Mouse (Mus musculus): ENCODE measurements around the gene Kif21b. TPM values are rescaled to one million over a fixed set of nuclear protein-coding genes. Genes with fewer than 3 reads are reported as not detected.

The Kif21b gene
- polyA plus RNA-seq, 1 experiment from 2014 or later, result 15.5 TPM

GRCm38 (mm10) chr1:136170109-136170508 lies 38.9 kb downstream of the Kif21b start:
- Histone ChIP-seq H3K27me3 (ENCODE audit: insufficient read depth, poor library complexity, severe bottlenecking) (no peaks in the 10 kb centered on the region), H3K9me3 (no peaks in the 10 kb centered on the region), H3K4me3 (no peak overlapping the region), H3K27ac (no peak overlapping the region), H3K36me3 (peaks cover 79% of the 10 kb centered on the region), H3K4me1 (replicated peaks) (peaks cover 49% of the 10 kb centered on the region)
- 14% methylated on average over 5 of the region's 5 CpGs for WGBS
- DNase-seq (ENCODE audit: low spot score), result peak; percentile 84

DNA sequence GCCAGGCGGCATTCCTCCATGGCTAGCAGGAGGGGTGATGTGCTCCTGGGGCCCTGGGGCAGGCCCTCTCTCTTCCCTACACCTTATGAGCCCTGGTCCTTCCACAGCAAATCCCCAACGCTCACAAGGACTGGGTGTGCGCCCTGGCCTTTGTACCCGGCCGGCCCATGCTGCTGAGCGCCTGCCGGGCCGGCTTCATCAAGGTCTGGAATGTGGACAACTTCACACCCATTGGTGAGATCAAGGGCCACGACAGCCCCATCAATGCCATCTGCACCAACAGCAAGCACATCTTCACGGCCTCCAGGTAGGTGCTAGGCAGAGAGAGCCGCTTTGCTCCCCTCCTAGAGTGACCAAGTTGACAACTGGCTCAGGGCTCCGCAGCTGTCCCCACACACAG lies 41.5 kb downstream of the Kif21b start:
- Histone ChIP-seq H3K36me3 (peaks cover 81% of the 10 kb centered on the region), H3K4me3 (no peak overlapping the region), H3K27ac (no peak overlapping the region), H3K4me1 (replicated peaks) (peaks cover 40% of the 10 kb centered on the region), H3K9me3 (no peaks in the 10 kb centered on the region), H3K27me3 (ENCODE audit: insufficient read depth, poor library complexity, severe bottlenecking) (no peaks in the 10 kb centered on the region)
- no peak for DNase-seq (ENCODE audit: low spot score)
- WGBS, result 64% methylated on average over 12 of the region's 12 CpGs

DNA sequence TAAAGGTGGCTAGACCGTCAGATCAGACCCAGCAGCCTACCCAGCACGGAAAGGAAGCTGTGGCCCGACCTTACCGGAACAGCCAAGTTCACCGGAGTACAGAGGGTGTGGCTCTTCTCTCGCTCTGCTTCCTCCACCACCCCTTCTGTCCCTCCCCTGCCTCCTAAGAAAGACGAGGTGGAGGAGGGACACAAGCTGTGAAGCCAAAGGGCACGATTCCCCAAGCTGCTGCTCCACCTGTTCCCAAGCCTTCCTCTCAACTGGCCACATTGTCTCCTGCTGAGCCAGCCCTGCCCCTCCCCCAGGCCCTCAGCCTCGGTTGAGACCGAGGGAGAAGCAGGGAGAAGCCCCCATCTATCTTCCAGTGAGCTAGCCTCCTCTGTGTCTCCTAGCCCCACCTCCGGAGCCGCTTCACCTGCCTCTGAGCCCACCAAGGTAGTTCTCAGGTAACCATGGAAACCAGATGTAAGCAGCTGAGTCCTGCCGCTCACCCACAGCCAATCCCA lies 43.0 kb downstream of the Kif21b start:
- peak; percentile 49 for DNase-seq (ENCODE audit: low spot score)
- Histone ChIP-seq H3K4me3 (peak overlapping the region; percentile 11; the same call in 1 of the 2 replicates), H3K36me3 (peaks cover 80% of the 10 kb centered on the region), H3K27ac (peak overlapping the region; percentile 70), H3K9me3 (no peaks in the 10 kb centered on the region), H3K27me3 (ENCODE audit: insufficient read depth, poor library complexity, severe bottlenecking) (no peaks in the 10 kb centered on the region), H3K4me1 (replicated peaks) (peaks cover 40% of the 10 kb centered on the region)
- WGBS, result 14% methylated on average over 13 of the region's 13 CpGs

- peak; percentile 55 for DNase-seq (ENCODE audit: low spot score)
- H3K27me3 ChIP-seq (ENCODE audit: insufficient read depth, poor library complexity, severe bottlenecking), result no peaks in the 10 kb centered on the region
- H3K4me1 ChIP-seq (replicated peaks), result peaks cover 39% of the 10 kb centered on the region
- H3K4me3 ChIP-seq, result no peak overlapping the region
- no peaks in the 10 kb centered on the region for H3K9me3 ChIP-seq
- peak overlapping the region; percentile 70; the same call in 1 of the 2 replicates for H3K27ac ChIP-seq
- 31% methylated on average over 6 of the region's 6 CpGs for WGBS
- H3K36me3 ChIP-seq, result peaks cover 77% of the 10 kb centered on the region
These were observed 44.0 kb downstream of the Kif21b start for GRCm38 (mm10) chr1:136175183-136175582.

GRCm38 (mm10) chr1:136177085-136177484 lies 45.9 kb downstream of the Kif21b start:
- H3K27ac ChIP-seq, result 0 out of 2 replicates have a peak overlapping the region, but pooled peaks have one; percentile 0
- peaks cover 37% of the 10 kb centered on the region for H3K4me1 ChIP-seq (replicated peaks)
- H3K27me3 ChIP-seq (ENCODE audit: insufficient read depth, poor library complexity, severe bottlenecking), result no peaks in the 10 kb centered on the region
- H3K36me3 ChIP-seq, result peaks cover 74% of the 10 kb centered on the region
- no peak overlapping the region for H3K4me3 ChIP-seq
- H3K9me3 ChIP-seq, result no peaks in the 10 kb centered on the region
- no peak for DNase-seq (ENCODE audit: low spot score)
- 81% methylated on average over 2 of the region's 2 CpGs for WGBS

- DNase-seq (ENCODE audit: low spot score), result no peak
- Histone ChIP-seq H3K4me1 (replicated peaks) (peaks cover 21% of the 10 kb centered on the region), H3K27me3 (ENCODE audit: insufficient read depth, poor library complexity, severe bottlenecking) (no peaks in the 10 kb centered on the region), H3K27ac (no peak overlapping the region), H3K4me3 (no peak overlapping the region), H3K36me3 (peaks cover 57% of the 10 kb centered on the region), H3K9me3 (no peaks in the 10 kb centered on the region)
- 60% methylated on average over 6 of the region's 6 CpGs for WGBS
These were observed 47.6 kb downstream of the Kif21b start for GRCm38 (mm10) chr1:136178741-136179140.

- 81% methylated on average over 2 of the region's 2 CpGs for WGBS
- no peak for DNase-seq (ENCODE audit: low spot score)
These were observed 48.4 kb downstream of the Kif21b start for GRCm38 (mm10) chr1:136179511-136180001.

DNA sequence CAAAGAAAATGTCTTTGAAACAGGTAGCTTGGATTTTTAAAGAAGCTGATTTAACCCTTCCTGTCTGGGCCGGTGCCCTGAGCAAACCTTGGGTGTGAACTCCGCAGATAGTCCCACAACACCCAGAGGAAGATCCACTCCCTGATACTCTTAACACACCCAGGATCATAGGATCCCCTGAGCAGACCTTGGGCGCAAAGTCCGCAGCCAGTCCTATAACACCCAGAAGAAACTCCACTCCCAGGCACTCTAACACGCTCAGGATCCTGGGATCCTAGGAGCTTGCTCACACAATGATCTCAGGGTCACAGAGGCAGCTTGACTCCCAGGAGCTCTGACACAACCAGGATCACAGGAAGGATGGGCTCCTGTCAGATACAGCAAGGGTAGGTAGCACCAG lies 58.8 kb downstream of the Kif21b start:
- Histone ChIP-seq H3K36me3 (no peaks in the 10 kb centered on the region; the same call in 1 of the 2 replicates), H3K27me3 (ENCODE audit: insufficient read depth, poor library complexity, severe bottlenecking) (no peaks in the 10 kb centered on the region), H3K4me1 (replicated peaks) (no peaks in the 10 kb centered on the region), H3K4me3 (no peak overlapping the region), H3K9me3 (no peaks in the 10 kb centered on the region), H3K27ac (no peak overlapping the region)
- no peak for DNase-seq (ENCODE audit: low spot score)
- 93% methylated on average over 5 of the region's 5 CpGs for WGBS

More at GRCm38 (mm10) chr1:136179511-136180001, 48.4 kb downstream of the Kif21b start:
- Histone ChIP-seq H3K36me3 (peaks cover 50% of the 10 kb centered on the region), H3K4me3 (no peak overlapping the region), H3K27ac (no peak overlapping the region), H3K4me1 (replicated peaks) (peaks cover 13% of the 10 kb centered on the region), H3K27me3 (ENCODE audit: insufficient read depth, poor library complexity, severe bottlenecking) (no peaks in the 10 kb centered on the region), H3K9me3 (no peaks in the 10 kb centered on the region)

- peak; percentile 35 for DNase-seq (ENCODE audit: low spot score)
- Histone ChIP-seq H3K9me3 (no peaks in the 10 kb centered on the region), H3K4me3 (no peak within 1 kb of the TSS), H3K27ac (no peak within 1 kb of the TSS), H3K36me3 (peaks cover 84% of the 10 kb centered on the region), H3K27me3 (ENCODE audit: insufficient read depth, poor library complexity, severe bottlenecking) (no peaks in the 10 kb centered on the region), H3K4me1 (replicated peaks) (no peaks in the 10 kb centered on the region)
- 40% methylated on average over 3 of the region's 3 CpGs for WGBS
These were observed 81.6 kb downstream of the Kif21b start, which contains the start of gene Mroh3 for GRCm38 (mm10) chr1:136212803-136213202. TSS of gene Mroh3 (minus strand) at chr1:136212828.

- H3K27ac ChIP-seq, result no peak overlapping the region
- no peak overlapping the region for H3K4me3 ChIP-seq
- no peaks in the 10 kb centered on the region for H3K4me1 ChIP-seq (replicated peaks)
- no peaks in the 10 kb centered on the region for H3K9me3 ChIP-seq
- peaks cover 87% of the 10 kb centered on the region for H3K36me3 ChIP-seq
- 87% methylated on average over 15 of the region's 15 CpGs for WGBS
- H3K27me3 ChIP-seq (ENCODE audit: insufficient read depth, poor library complexity, severe bottlenecking), result no peaks in the 10 kb centered on the region
- DNase-seq (ENCODE audit: low spot score), result no peak
These were observed 83.1 kb downstream of the Kif21b start for GRCm38 (mm10) chr1:136214304-136214703.

- WGBS, result 89% methylated on average over 10 of the region's 10 CpGs
- H3K36me3 ChIP-seq, result peaks cover 100% of the 10 kb centered on the region
- no peaks in the 10 kb centered on the region for H3K9me3 ChIP-seq
These were observed 89.1 kb downstream of the Kif21b start for GRCm38 (mm10) chr1:136220037-136220871.

DNA sequence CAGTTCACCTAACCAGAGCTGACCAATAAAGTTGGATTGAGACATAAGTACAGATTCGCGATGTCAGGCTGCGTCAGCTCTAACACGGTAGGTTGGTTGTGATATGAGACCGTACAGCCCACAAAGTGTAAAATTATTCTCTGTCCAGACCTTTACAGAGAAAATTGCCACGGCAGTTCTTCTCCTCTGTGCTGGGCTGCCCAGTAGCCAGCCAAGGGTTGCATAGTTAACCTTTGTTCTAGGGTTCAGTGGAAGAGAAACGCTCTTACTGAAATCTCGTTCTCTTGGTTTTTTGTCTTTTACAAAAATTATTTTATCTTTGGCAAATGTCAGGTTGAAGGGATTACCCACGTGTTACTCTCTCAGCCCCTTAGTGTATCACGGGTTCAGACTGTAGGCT lies 91.2 kb downstream of the Kif21b start:
- Histone ChIP-seq H3K36me3 (peaks cover 100% of the 10 kb centered on the region), H3K4me3 (no peak overlapping the region), H3K4me1 (replicated peaks) (peaks cover 23% of the 10 kb centered on the region), H3K27me3 (ENCODE audit: insufficient read depth, poor library complexity, severe bottlenecking) (no peaks in the 10 kb centered on the region), H3K9me3 (no peaks in the 10 kb centered on the region), H3K27ac (no peak overlapping the region)
- DNase-seq (ENCODE audit: low spot score), result no peak
- WGBS, result 91% methylated on average over 10 of the region's 10 CpGs

More at GRCm38 (mm10) chr1:136220037-136220871, 89.1 kb downstream of the Kif21b start:
- no peak overlapping the region for H3K4me3 ChIP-seq
- H3K4me1 ChIP-seq (replicated peaks), result peaks cover 4% of the 10 kb centered on the region
- DNase-seq (ENCODE audit: low spot score), result no peak
- H3K27me3 ChIP-seq (ENCODE audit: insufficient read depth, poor library complexity, severe bottlenecking), result no peaks in the 10 kb centered on the region
- H3K27ac ChIP-seq, result no peak overlapping the region

GRCm38 (mm10) chr1:136223758-136224342 lies 92.7 kb downstream of the Kif21b start:
- 93% methylated on average over 10 of the region's 10 CpGs for WGBS
- no peak for DNase-seq (ENCODE audit: low spot score)
- no peaks in the 10 kb centered on the region for H3K9me3 ChIP-seq
- no peak overlapping the region for H3K27ac ChIP-seq
- H3K27me3 ChIP-seq (ENCODE audit: insufficient read depth, poor library complexity, severe bottlenecking), result no peaks in the 10 kb centered on the region
- H3K4me1 ChIP-seq (replicated peaks), result peaks cover 37% of the 10 kb centered on the region
- peaks cover 97% of the 10 kb centered on the region for H3K36me3 ChIP-seq
- no peak overlapping the region for H3K4me3 ChIP-seq
